Mouse (Mus musculus): ENCODE measurements around the gene Hes7. TPM values are rescaled to one million over a fixed set of nuclear protein-coding genes. Genes with fewer than 3 reads are reported as not detected.

Gene Hes7
- total and polyA plus RNA-seq, 3 experiments = 0.08 to 1.4 TPM; not detected in 1

DNA sequence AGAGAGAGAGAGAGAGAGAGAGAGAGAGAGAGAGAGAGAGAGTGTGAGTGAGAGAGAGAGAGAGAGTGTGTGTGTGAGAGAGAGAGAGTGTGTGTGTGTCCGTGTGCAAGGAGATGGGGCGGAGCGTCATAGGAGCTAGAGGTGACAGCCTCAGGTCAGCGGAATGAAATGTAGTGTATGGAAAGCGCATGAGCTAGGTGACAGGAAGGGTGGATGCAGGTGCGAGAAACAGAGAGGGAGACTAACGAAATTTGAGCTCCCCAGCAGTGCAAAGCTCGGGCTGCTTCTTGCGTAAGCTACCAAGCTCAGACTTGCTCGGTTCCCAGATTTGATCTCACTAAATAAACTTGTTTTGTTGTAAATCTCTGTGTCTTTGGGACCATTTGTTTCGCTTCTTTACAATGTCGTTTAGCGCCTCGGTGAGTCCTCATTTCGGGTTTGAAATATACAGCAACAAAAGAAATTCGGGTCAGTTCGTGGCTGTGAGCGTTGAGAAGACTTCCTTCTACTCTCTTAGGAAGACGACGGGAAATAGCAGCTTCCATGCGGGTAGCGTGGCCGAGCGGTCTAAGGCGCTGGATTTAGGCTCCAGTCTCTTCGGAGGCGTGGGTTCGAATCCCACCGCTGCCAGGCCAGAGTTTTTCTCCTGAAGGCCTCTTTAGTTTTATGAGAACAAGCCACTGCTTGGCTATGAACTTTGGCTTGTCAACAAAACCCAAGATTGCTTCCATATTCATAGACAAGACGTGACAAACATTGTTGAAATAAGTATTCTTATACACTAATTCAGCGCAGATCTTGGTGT lies 3.7 kb downstream of the Hes7 start:
- H3K4me1 ChIP-seq (ENCODE audit: control insufficient read depth in 1 of 2, insufficient read depth in 2 of 2, low read length in 2 of 2) = peaks cover 0 to 9% of the 10 kb centered on the region in 2 experiments; a peak in 2 of 4 replicates
- 0 out of 4 replicates have a peak, but pooled peaks cover 0 to 2% of the 10 kb centered on the region in 2 experiments for H3K36me3 ChIP-seq (ENCODE audit: control insufficient read depth in 1 of 2, insufficient read depth in 2 of 2, low read length in 2 of 2)
- no peaks in the 10 kb centered on the region for H3K79me2 ChIP-seq (ENCODE audit: control insufficient read depth, insufficient read depth, low read length, poor library complexity)
- H3K27ac ChIP-seq (ENCODE audit: control insufficient read depth, low read depth, low read length) = peak overlapping the region; percentile 23
- H3K27me3 ChIP-seq (ENCODE audit: control insufficient read depth in 1 of 2, insufficient read depth in 2 of 2, low read length in 2 of 2) = no peaks in the 10 kb centered on the region
- H3K9me3 ChIP-seq (replicated peaks; ENCODE audit: insufficient read depth, low read length) = no peaks in the 10 kb centered on the region
- peak; percentile 95 for DNase-seq (ENCODE audit: low read depth, low spot score)
- peak overlapping the region; percentile 41 to 88 for H3K4me3 ChIP-seq (ENCODE audit: control insufficient read depth in 1 of 2, insufficient read depth in 1 of 2, low read depth in 2 of 2, low read length in 2 of 2)
- H3K9ac ChIP-seq (ENCODE audit: control insufficient read depth, low read depth, low read length, poor library complexity, severe bottlenecking) = peak overlapping the region; percentile 50
- TF ChIP-seq HCFC1 (IDR thresholded peaks at IDR 0.05; ENCODE audit: low read depth, low read length) (no peak), POLR2AphosphoS2 (IDR thresholded peaks at IDR 0.05; ENCODE audit: low read length) (no peak), TCF12 (IDR thresholded peaks at IDR 0.05; ENCODE audit: low read depth, low read length) (0 out of 2 replicates have a peak, but pooled peaks have one; percentile 21), MAZ (IDR thresholded peaks at IDR 0.05; ENCODE audit: low read depth, low read length) (peak; percentile 64), EP300 (IDR thresholded peaks at IDR 0.05; ENCODE audit: low read depth in 1 of 2, low read length in 2 of 2) (no peak), USF2 (IDR thresholded peaks at IDR 0.05; ENCODE audit: borderline replicate concordance in 1 of 2, insufficient read depth in 1 of 2, low read depth in 1 of 2, low read length in 2 of 2) (no peak), UBTF (IDR thresholded peaks at IDR 0.05; ENCODE audit: borderline replicate concordance, insufficient read depth, low read depth, low read length) (no peak), POLR2AphosphoS5 (IDR thresholded peaks at IDR 0.05; ENCODE audit: borderline replicate concordance, low read depth, low read length) (no peak), CTCF (IDR thresholded peaks at IDR 0.05 in 2 of 3, conservative IDR thresholded peaks at IDR 0.05 in 1 of 3; ENCODE audit: control insufficient read depth in 1 of 3, insufficient read depth in 1 of 3, low read depth in 2 of 3, low read length in 3 of 3, poor library complexity in 1 of 3, severe bottlenecking in 1 of 3) (peak in 1 of 3 experiments; percentile 14; a peak in 1 of 6 replicates), NELFE (IDR thresholded peaks at IDR 0.05; ENCODE audit: low read depth, low read length) (no peak), ZNF384 (IDR thresholded peaks at IDR 0.05; ENCODE audit: low read depth, low read length) (peak; percentile 52; the same call in 1 of the 2 replicates), ELF1 (IDR thresholded peaks at IDR 0.05; ENCODE audit: low read depth, low read length) (peak; percentile 82; the same call in 1 of the 2 replicates), RCOR1 (IDR thresholded peaks at IDR 0.05; ENCODE audit: low read depth, low read length) (0 out of 2 replicates have a peak, but pooled peaks have one; percentile 26), BHLHE40 (IDR thresholded peaks at IDR 0.05; ENCODE audit: borderline replicate concordance, low read depth, low read length) (no peak), GATA1 (IDR thresholded peaks at IDR 0.05; ENCODE audit: low read depth, low read length) (no peak; the same call in 1 of the 2 replicates), GABPA (IDR thresholded peaks at IDR 0.05; ENCODE audit: low read depth, low read length) (no peak), MAFK (IDR thresholded peaks at IDR 0.05; ENCODE audit: borderline replicate concordance, low read depth, low read length) (peak; percentile 96; the same call in 1 of the 2 replicates), MXI1 (IDR thresholded peaks at IDR 0.05; ENCODE audit: low read depth, low read length) (0 out of 2 replicates have a peak, but pooled peaks have one; percentile 4), MEF2A (IDR thresholded peaks at IDR 0.05; ENCODE audit: extremely low read depth, insufficient replicate concordance, low read depth, low read length, poor library complexity, severe bottlenecking) (no peak), E2F4 (IDR thresholded peaks at IDR 0.05; ENCODE audit: borderline replicate concordance, low read depth, low read length) (no peak), ZMIZ1 (IDR thresholded peaks at IDR 0.05; ENCODE audit: low read depth, low read length) (no peak), SMC3 (IDR thresholded peaks at IDR 0.05; ENCODE audit: low read depth, low read length) (no peak; the same call in 1 of the 2 replicates), TBP (IDR thresholded peaks at IDR 0.05; ENCODE audit: low read depth, low read length) (peak; percentile 99), MYC (IDR thresholded peaks at IDR 0.05; ENCODE audit: low read depth, low read length) (no peak; the same call in 1 of the 2 replicates), CHD1 (IDR thresholded peaks at IDR 0.05; ENCODE audit: low read depth, low read length) (no peak), CHD2 (IDR thresholded peaks at IDR 0.05; ENCODE audit: low read length) (no peak), ZC3H11A (IDR thresholded peaks at IDR 0.05; ENCODE audit: low read depth, low read length) (no peak), NRF1 (IDR thresholded peaks at IDR 0.05; ENCODE audit: insufficient read depth, low read depth, low read length, poor library complexity, severe bottlenecking) (peak; percentile 29; the same call in 1 of the 2 replicates), ETS1 (IDR thresholded peaks at IDR 0.05; ENCODE audit: low read depth, low read length) (no peak), TAL1 (IDR thresholded peaks at IDR 0.05; ENCODE audit: low read length) (no peak; the same call in 1 of the 2 replicates), SIN3A (IDR thresholded peaks at IDR 0.05; ENCODE audit: low read length) (peak; percentile 29; the same call in 1 of the 2 replicates), MAX (IDR thresholded peaks at IDR 0.05; ENCODE audit: low read length) (0 out of 2 replicates have a peak, but pooled peaks have one; percentile 19), JUND (IDR thresholded peaks at IDR 0.05; ENCODE audit: low read depth, low read length) (peak; percentile 86), USF1 (IDR thresholded peaks at IDR 0.05; ENCODE audit: low read depth, low read length) (no peak)
